Mouse (Mus musculus) CH12.LX (cell line): Measurements from ENCODE around the gene Ppp1r14a. TPM values are rescaled to one million over a fixed set of nuclear protein-coding genes. Genes with fewer than 3 reads are reported as not detected.

ENCODE experiments used
- DNase-seq: peaks from one replicate; pipeline ENCODE4 v3.0.0-alpha.2; 2013; ENCODE audit errors: extremely low read depth
- H3K27ac ChIP-seq: 2 replicates; pipeline ENCODE4 v1.5.1; 2012; ENCODE audit warnings: low read depth, mild to moderate bottlenecking, control low read depth, moderate library complexity; ENCODE audit not compliant: insufficient read depth
- H3K27me3 ChIP-seq: replicated peaks from 2 replicates; pipeline ENCODE3; 2012; ENCODE audit warnings: inconsistent platforms
- H3K36me3 ChIP-seq, 2 experiments: replicated peaks in 1 of 2; 2 replicates each; pipeline versions ENCODE3 to v1.6.1; 2012; ENCODE audit warnings: inconsistent platforms in 1 of 2, low read length in 1 of 2, mild to moderate bottlenecking in 1 of 2, mixed read lengths in 1 of 2, moderate library complexity in 1 of 2; ENCODE audit not compliant: control insufficient read depth in 1 of 2, insufficient read depth in 1 of 2
- H3K4me1 ChIP-seq, 2 experiments: 2 replicates each; pipeline ENCODE4 v1.6.1; 2012; ENCODE audit warnings: inconsistent platforms in 1 of 2, moderate library complexity in 1 of 2; ENCODE audit not compliant: insufficient read depth in 2 of 2, control insufficient read depth in 1 of 2
- H3K4me2 ChIP-seq: 2 replicates; pipeline ENCODE4 v1.6.1; 2012; ENCODE audit warnings: low read depth, mild to moderate bottlenecking, control low read depth; ENCODE audit not compliant: poor library complexity, insufficient read depth, severe bottlenecking
- H3K4me3 ChIP-seq, 3 experiments: fragments of 150-350 bp in 1 of 3; sonication (generic) in 1 of 3; replicated peaks in 1 of 3; 2 replicates each; pipeline versions ENCODE3 to v1.5.1; 2011 to 2012; ENCODE audit warnings: low read depth in 2 of 3, low read length in 2 of 3, mild to moderate bottlenecking in 2 of 3, moderate library complexity in 2 of 3, control low read depth in 1 of 3, improper control_type of control experiment in 1 of 3, inconsistent platforms in 1 of 3, mixed read lengths in 1 of 3; ENCODE audit not compliant: poor library complexity in 1 of 3
- H3K79me2 ChIP-seq: replicated peaks from 2 replicates; pipeline ENCODE4 v1.6.1; 2012; ENCODE audit warnings: mild to moderate bottlenecking, moderate library complexity; ENCODE audit not compliant: control insufficient read depth, poor library complexity, insufficient read depth, severe bottlenecking; ENCODE audit errors: extremely low read depth
- H3K9ac ChIP-seq: 2 replicates; pipeline ENCODE4 v1.6.1; 2012; ENCODE audit warnings: low read depth, mild to moderate bottlenecking, control low read depth, moderate library complexity; ENCODE audit not compliant: insufficient read depth
- H3K9me3 ChIP-seq: replicated peaks from 2 replicates; pipeline ENCODE3; 2012; ENCODE audit warnings: low read length, inconsistent platforms, mixed read lengths
- BHLHE40 ChIP-seq: IDR thresholded peaks from 2 replicates; pipeline ENCODE4 v1.6.1; 2011; ENCODE audit warnings: mild to moderate bottlenecking, low read depth, low read length, improper control_type of control experiment
- CHD2 ChIP-seq: IDR thresholded peaks from 2 replicates; pipeline ENCODE4 v1.6.1; 2011; ENCODE audit warnings: low read length, improper control_type of control experiment
- CTCF ChIP-seq, 2 experiments: IDR thresholded peaks in 1 of 2; conservative IDR thresholded peaks in 1 of 2; 2 replicates each; pipeline ENCODE4 v1.5.1; 2011 to 2012; ENCODE audit warnings: low read depth in 2 of 2, low read length in 2 of 2, improper control_type of control experiment in 1 of 2, inconsistent platforms in 1 of 2, mild to moderate bottlenecking in 1 of 2, moderate library complexity in 1 of 2
- E2F4 ChIP-seq: IDR thresholded peaks from 2 replicates; pipeline ENCODE4 v1.6.1; 2011; ENCODE audit warnings: low read depth, low read length, improper control_type of control experiment; ENCODE audit not compliant: insufficient replicate concordance
- ELF1 ChIP-seq: IDR thresholded peaks from 2 replicates; pipeline ENCODE4 v1.6.1; 2014; ENCODE audit warnings: low read depth, mild to moderate bottlenecking, inconsistent platforms, low read length, improper control_type of control experiment
- GABPA ChIP-seq: IDR thresholded peaks from 2 replicates; pipeline ENCODE4 v1.6.1; 2012; ENCODE audit warnings: low read depth, low read length, improper control_type of control experiment, inconsistent platforms; ENCODE audit not compliant: insufficient replicate concordance
- HCFC1 ChIP-seq: IDR thresholded peaks from 2 replicates; pipeline ENCODE4 v1.6.1; 2012; ENCODE audit warnings: low read depth, mild to moderate bottlenecking, inconsistent platforms, low read length, improper control_type of control experiment
- IRF4 ChIP-seq: IDR thresholded peaks from 2 replicates; pipeline ENCODE4 v1.6.1; 2014; ENCODE audit warnings: low read depth, mild to moderate bottlenecking, inconsistent platforms, low read length, improper control_type of control experiment
- JUN ChIP-seq: IDR thresholded peaks from 2 replicates; pipeline ENCODE4 v1.6.1; 2011; ENCODE audit warnings: low read depth, mild to moderate bottlenecking, low read length, improper control_type of control experiment, moderate library complexity; ENCODE audit not compliant: insufficient read depth
- JUND ChIP-seq: conservative IDR thresholded peaks from 2 replicates; pipeline ENCODE4 v1.6.1; 2011; ENCODE audit warnings: low read depth, low read length, improper control_type of control experiment
- KAT2A ChIP-seq: IDR thresholded peaks from 2 replicates; pipeline ENCODE4 v1.6.1; 2012; ENCODE audit warnings: low read length, improper control_type of control experiment, inconsistent platforms; ENCODE audit not compliant: insufficient replicate concordance
- MAZ ChIP-seq: IDR thresholded peaks from 2 replicates; pipeline ENCODE4 v1.6.1; 2012; ENCODE audit warnings: low read depth, mild to moderate bottlenecking, inconsistent platforms, low read length, improper control_type of control experiment, moderate library complexity
- MXI1 ChIP-seq: IDR thresholded peaks from 2 replicates; pipeline ENCODE4 v1.6.1; 2011; ENCODE audit warnings: mild to moderate bottlenecking, low read depth, low read length, improper control_type of control experiment
- NELFE ChIP-seq: IDR thresholded peaks from 2 replicates; pipeline ENCODE4 v1.6.1; 2011; ENCODE audit warnings: low read depth, low read length, improper control_type of control experiment
- PAX5 ChIP-seq: IDR thresholded peaks from 2 replicates; pipeline ENCODE4 v1.6.1; 2012; ENCODE audit warnings: low read length, inconsistent platforms, mixed read lengths
- POLR2AphosphoS2 ChIP-seq: IDR thresholded peaks from 2 replicates; pipeline ENCODE4 v1.6.1; 2011; ENCODE audit warnings: low read depth, low read length, improper control_type of control experiment
- SMC3 ChIP-seq: IDR thresholded peaks from 2 replicates; pipeline ENCODE4 v1.6.1; 2011; ENCODE audit warnings: low read depth, low read length, improper control_type of control experiment
- TBP ChIP-seq: conservative IDR thresholded peaks from 2 replicates; pipeline ENCODE4 v1.6.1; 2011; ENCODE audit warnings: low read depth, low read length, improper control_type of control experiment
- USF1 ChIP-seq: IDR thresholded peaks from 2 replicates; pipeline ENCODE4 v1.6.1; 2014; ENCODE audit warnings: low read depth, mild to moderate bottlenecking, inconsistent platforms, low read length, improper control_type of control experiment
- ZC3H11A ChIP-seq: IDR thresholded peaks from 2 replicates; pipeline ENCODE4 v1.6.1; 2012; ENCODE audit warnings: low read depth, mild to moderate bottlenecking, inconsistent platforms, low read length, improper control_type of control experiment
- ZKSCAN1 ChIP-seq: IDR thresholded peaks from 2 replicates; pipeline ENCODE4 v1.6.1; 2012; ENCODE audit warnings: low read depth, inconsistent platforms, low read length, improper control_type of control experiment, borderline replicate concordance
- ZMIZ1 ChIP-seq: IDR thresholded peaks from 2 replicates; pipeline ENCODE4 v1.6.1; 2012; ENCODE audit warnings: low read depth, mild to moderate bottlenecking, inconsistent platforms, low read length, improper control_type of control experiment
- dilution Hi-C: fragments of 300-500 bp; cut with MboI; formaldehyde crosslinking; loops from 2 replicates; pipeline ENCODE4 v1.14.3; 2020; ENCODE audit warnings: low sequenced_read_pairs; ENCODE audit not compliant: extremely low pct_unique_long_range_greater_than_20kb, extremely low pct_ligation_motif_present
- in situ Hi-C: fragments of 300-500 bp; cut with MboI; formaldehyde crosslinking; loops from 3 replicates; pipeline ENCODE4 v1.14.3; 2019; ENCODE audit warnings: low sequenced_read_pairs, low pct_ligation_motif_present, low pct_unique_long_range_greater_than_20kb, mixed read lengths
- polyA plus RNA-seq: library from polyadenylated mRNA; unstranded; fragments of >175 nt; gene quantifications from 2 replicates; pipeline ENCODE4 v1.2.1, GENCODE M21; 2012; ENCODE audit warnings: low read depth; ENCODE audit not compliant: insufficient read length
- total RNA-seq, 2 experiments: library from RNA; depleted of rRNA; stranded (reverse); fragments of 300-350 nt in 1 of 2; fragments of >200 nt in 1 of 2; gene quantifications; 2 replicates each; pipeline ENCODE4 v1.2.3; 2012 to 2014

Ppp1r14a gene
- total and polyA plus RNA-seq, 3 experiments, result not detected

DNA sequence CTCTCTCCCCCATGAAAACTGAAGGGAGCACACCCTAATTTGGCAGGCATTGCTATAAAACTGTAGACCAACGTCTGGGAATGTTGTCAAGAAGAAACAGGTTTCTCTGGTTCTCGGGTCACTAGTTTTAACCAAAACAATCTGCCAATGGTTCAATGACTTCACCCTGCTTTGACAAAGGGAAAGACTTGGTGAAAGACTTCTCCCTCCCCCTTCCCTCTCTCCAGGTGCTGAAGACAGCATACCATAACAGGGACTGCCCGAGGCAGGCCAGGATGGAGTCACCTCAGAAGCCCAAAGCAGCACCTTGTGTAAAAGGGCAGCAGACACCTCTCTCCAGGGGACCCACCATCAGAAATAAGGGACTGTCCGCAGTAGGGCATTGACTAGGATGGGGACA lies 22.2 kb upstream of the Ppp1r14a start:
- H3K4me3 ChIP-seq, result no peak overlapping the region
- dilution Hi-C loops (no loop called here), in situ Hi-C loops (no loop called here)
- no peak for TF ChIP-seq JUND
- TF ChIP-seq PAX5, result no peak
- TF ChIP-seq HCFC1, result no peak
- TF ChIP-seq ELF1, result no peak
- TF ChIP-seq ZKSCAN1, result no peak
- no peak for TF ChIP-seq ZMIZ1
- no peak for TF ChIP-seq TBP
- TF ChIP-seq ZC3H11A, result no peak
- TF ChIP-seq IRF4, result no peak
- no peak for TF ChIP-seq BHLHE40
- no peak for TF ChIP-seq JUN
- TF ChIP-seq E2F4, result no peak
- no peak for TF ChIP-seq NELFE
- TF ChIP-seq CTCF (conservative IDR thresholded peaks at IDR 0.05 in 1 of 2, IDR thresholded peaks at IDR 0.05 in 1 of 2; ENCODE audit: low read depth in 2 of 2, low read length in 2 of 2), result no peak
- no peak for TF ChIP-seq MXI1
- TF ChIP-seq MAZ, result no peak
- H3K27ac ChIP-seq, result no peak overlapping the region
- DNase-seq, result no peak
- H3K27me3 ChIP-seq, result no peaks in the 10 kb centered on the region
- H3K36me3 ChIP-seq, result no peaks in the 10 kb centered on the region
- peaks cover 0 to 45% of the 10 kb centered on the region in 2 experiments; a peak in 2 of 4 replicates for H3K4me1 ChIP-seq
- no peak overlapping the region for H3K9ac ChIP-seq
- H3K4me2 ChIP-seq, result no peak overlapping the region
- no peaks in the 10 kb centered on the region for H3K9me3 ChIP-seq
- no peaks in the 10 kb centered on the region for H3K79me2 ChIP-seq

- no peak for TF ChIP-seq SMC3
- no peak for TF ChIP-seq HCFC1
- no peak for TF ChIP-seq USF1
- TF ChIP-seq CHD2, result no peak
- TF ChIP-seq BHLHE40, result no peak
- no peak for TF ChIP-seq POLR2AphosphoS2
- no peak for TF ChIP-seq IRF4
- TF ChIP-seq ZKSCAN1, result no peak
- no peak for TF ChIP-seq CTCF (conservative IDR thresholded peaks at IDR 0.05 in 1 of 2, IDR thresholded peaks at IDR 0.05 in 1 of 2; ENCODE audit: low read depth in 2 of 2, low read length in 2 of 2)
- no peak for TF ChIP-seq MXI1
- TF ChIP-seq JUN, result no peak
- TF ChIP-seq GABPA, result no peak
- no peak for TF ChIP-seq PAX5
- TF ChIP-seq KAT2A, result no peak
- H3K4me2 ChIP-seq, result no peak overlapping the region
- no peaks in the 10 kb centered on the region for H3K36me3 ChIP-seq
- H3K9me3 ChIP-seq, result no peaks in the 10 kb centered on the region
- H3K27ac ChIP-seq, result no peak overlapping the region
- DNase-seq, result no peak
- no peak overlapping the region for H3K9ac ChIP-seq
- H3K4me3 ChIP-seq, result no peak overlapping the region
- H3K79me2 ChIP-seq, result no peaks in the 10 kb centered on the region
- dilution Hi-C loops, result no loop called here
- H3K4me1 ChIP-seq, result peaks cover 0 to 17% of the 10 kb centered on the region in 2 experiments; a peak in 2 of 4 replicates
- peaks cover 2% of the 10 kb centered on the region for H3K27me3 ChIP-seq
- in situ Hi-C loops, result no loop called here
Observed at GRCm38 (mm10) chr7:29270445-29270844, 18.7 kb upstream of the Ppp1r14a start.
